Mouse (Mus musculus) liver, embryonic 14.5 days (tissue): ENCODE results near the gene 4930558K02Rik.

Experiments used
- CTCF ChIP-seq: IDR thresholded peaks from 2 replicates; pipeline ENCODE4 v1.5.1; 2016; ENCODE audit warnings: antibody characterized with exemption, low read depth, control low read depth
- EP300 ChIP-seq: IDR thresholded peaks from 2 replicates; pipeline ENCODE4 v1.6.1; 2016; ENCODE audit warnings: antibody characterized with exemption, low read depth

DNA sequence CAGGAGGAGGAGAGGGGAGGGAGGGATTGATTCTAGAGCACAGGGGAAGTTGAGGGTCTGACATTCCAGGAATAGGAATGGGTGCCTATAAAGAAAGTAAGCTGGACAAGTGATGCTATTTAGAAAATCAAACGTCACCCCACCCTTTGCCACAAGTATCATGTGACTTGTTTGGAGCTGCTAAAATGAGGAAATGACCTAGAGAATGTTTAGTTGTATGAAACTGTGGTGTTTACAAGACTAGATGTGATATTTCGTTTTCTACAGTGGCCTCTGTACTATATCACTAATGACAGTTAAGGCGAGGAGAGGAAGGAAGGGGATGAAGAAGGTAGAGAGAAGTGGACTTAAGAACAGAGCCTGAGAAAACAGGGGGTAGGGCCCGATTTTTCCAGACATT, 19.3 kb upstream of the 4930558K02Rik start:
- no peak for TF ChIP-seq EP300
- TF ChIP-seq CTCF: no peak
